Mouse (Mus musculus): ENCODE measurements around the gene Jph2. TPM values are rescaled to one million over a fixed set of nuclear protein-coding genes. Genes with fewer than 3 reads are reported as not detected.
A peak's percentile ranks its signal among the peaks of the same experiment; 100 is the strongest.

Jph2 gene
- polyA plus RNA-seq, 1 experiment from 2014 or later = 0.19 TPM

- Histone ChIP-seq H3K36me3 (ENCODE audit: control insufficient read depth, insufficient read depth, low read length) (no peaks in the 10 kb centered on the region), H3K4me2 (no peak overlapping the region), H3K9me3 (ENCODE audit: control insufficient read depth, low read length) (no peaks in the 10 kb centered on the region), H3K27me3 (ENCODE audit: control insufficient read depth, insufficient read depth, low read length) (no peaks in the 10 kb centered on the region), H3K9ac (ENCODE audit: low read length) (no peak overlapping the region), H3K4me1 (ENCODE audit: control insufficient read depth, insufficient read depth, low read length) (no peaks in the 10 kb centered on the region), H3K27ac (ENCODE audit: low read depth, low read length) (no peak overlapping the region), H3K4me3 (ENCODE audit: low read depth, low read length) (no peak overlapping the region)
- DNase-seq (ENCODE audit: low spot score, missing footprints) (no peak), ATAC-seq (ENCODE audit: low FRiP score) (no peak)
- 88% methylated on average over 9 of the region's 9 CpGs for WGBS
Measured at GRCm38 (mm10) chr2:163431289-163431688, 33.5 kb upstream of the Jph2 start.

DNA sequence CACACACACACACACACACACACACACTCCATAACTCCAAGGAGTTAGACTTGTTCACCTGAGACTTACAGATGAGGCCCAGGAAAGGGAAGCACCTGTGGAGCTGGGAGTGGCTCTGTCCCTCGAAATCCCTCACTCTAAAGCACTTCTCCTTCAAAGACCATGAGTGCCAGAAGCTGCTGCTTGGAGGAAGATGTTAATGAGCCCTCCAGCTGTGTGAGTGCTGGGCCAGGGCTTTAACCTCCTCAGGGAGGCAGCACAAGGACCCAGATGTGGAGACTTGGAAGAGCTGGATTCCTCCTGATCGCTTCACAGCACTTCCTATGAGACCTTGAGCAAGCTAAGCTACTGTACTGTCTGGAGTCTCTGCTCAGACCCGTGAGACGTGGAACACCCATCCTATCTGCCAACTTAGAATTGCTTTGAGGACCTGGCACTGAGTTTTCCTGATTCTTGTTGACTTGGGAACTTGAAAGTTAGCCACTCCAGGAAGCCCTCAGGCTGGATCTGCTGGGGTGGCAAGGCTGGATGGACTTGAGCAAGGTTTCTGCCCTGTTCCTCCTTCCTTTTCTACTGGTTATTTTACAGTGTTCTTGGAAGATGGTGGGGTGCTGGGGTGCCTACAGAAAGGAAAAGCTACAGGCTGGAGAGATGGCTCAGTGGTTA is 30.7 kb upstream of the Jph2 start:
- Histone ChIP-seq H3K4me3 (ENCODE audit: low read depth, low read length) (no peak overlapping the region), H3K9me3 (ENCODE audit: control insufficient read depth, low read length) (no peaks in the 10 kb centered on the region), H3K4me2 (no peak overlapping the region), H3K9ac (ENCODE audit: low read length) (no peak overlapping the region), H3K4me1 (ENCODE audit: control insufficient read depth, insufficient read depth, low read length) (no peaks in the 10 kb centered on the region), H3K27me3 (ENCODE audit: control insufficient read depth, insufficient read depth, low read length) (no peaks in the 10 kb centered on the region), H3K36me3 (ENCODE audit: control insufficient read depth, insufficient read depth, low read length) (no peaks in the 10 kb centered on the region), H3K27ac (ENCODE audit: low read depth, low read length) (no peak overlapping the region)
- DNase-seq (ENCODE audit: low spot score, missing footprints) (no peak), ATAC-seq (ENCODE audit: low FRiP score) (no peak)
- 50% methylated on average over 4 of the region's 4 CpGs for WGBS

GRCm38 (mm10) chr2:163424597-163424996 is 26.8 kb upstream of the Jph2 start, which contains the start of gene Oser1:
Oser1 (minus strand) TSS chr2:163424697.
- no peak within 1 kb of the TSS for H3K9ac ChIP-seq (ENCODE audit: low read length)
- H3K4me2 ChIP-seq = no peak within 1 kb of the TSS
- WGBS = 86% methylated on average over 6 of the region's 6 CpGs
- no peaks in the 10 kb centered on the region for H3K27me3 ChIP-seq (ENCODE audit: control insufficient read depth, insufficient read depth, low read length)
- H3K36me3 ChIP-seq (ENCODE audit: control insufficient read depth, insufficient read depth, low read length) = no peaks in the 10 kb centered on the region
- no peak within 1 kb of the TSS for H3K27ac ChIP-seq (ENCODE audit: low read depth, low read length)
- H3K4me1 ChIP-seq (ENCODE audit: control insufficient read depth, insufficient read depth, low read length) = peaks cover 5% of the 10 kb centered on the region
- H3K4me3 ChIP-seq (ENCODE audit: low read depth, low read length) = no peak within 1 kb of the TSS
- ATAC-seq (ENCODE audit: low FRiP score) (no peak), DNase-seq (ENCODE audit: low spot score, missing footprints) (no peak)
- H3K9me3 ChIP-seq (ENCODE audit: control insufficient read depth, low read length) = no peaks in the 10 kb centered on the region

DNA sequence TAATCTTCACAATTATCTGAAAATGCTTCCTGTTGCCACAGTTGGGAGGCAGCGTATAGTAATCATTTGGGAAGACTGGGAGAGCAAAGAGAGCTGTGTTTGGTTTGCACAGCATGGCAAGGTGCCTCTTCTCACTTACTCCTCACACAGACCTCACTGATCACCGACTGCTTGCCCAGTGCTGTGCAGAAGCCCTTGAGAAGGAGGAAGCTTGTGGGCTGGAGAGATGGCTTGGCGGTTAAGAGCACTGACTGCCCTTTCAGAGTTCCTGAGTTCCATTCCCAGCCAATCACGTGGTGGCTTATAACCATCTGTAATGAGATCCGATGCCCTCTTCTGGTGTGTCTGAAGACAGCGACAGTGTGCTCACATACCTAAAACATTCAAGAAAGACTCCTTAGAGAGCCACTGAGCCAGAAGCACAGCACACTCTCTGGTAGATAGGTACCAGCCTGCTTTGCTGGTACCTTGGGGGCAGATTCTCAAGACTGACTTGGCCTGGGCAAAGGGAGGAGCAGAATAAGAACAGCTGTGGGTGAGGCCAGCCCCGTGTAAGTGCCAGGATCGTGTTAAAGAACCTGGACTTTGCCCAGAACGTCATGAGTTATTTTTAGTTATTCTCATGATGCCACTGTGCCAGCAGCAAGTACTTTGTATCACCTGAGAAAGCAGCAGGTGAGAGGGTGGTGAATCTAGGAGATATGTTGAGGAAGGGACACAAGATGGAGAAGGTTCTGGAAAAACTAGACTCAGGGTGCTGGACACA is 25.3 kb upstream of the Jph2 start:
- Histone ChIP-seq H3K27ac (ENCODE audit: low read depth, low read length) (no peak overlapping the region), H3K9ac (ENCODE audit: low read length) (no peak overlapping the region), H3K4me3 (ENCODE audit: low read depth, low read length) (no peak overlapping the region), H3K4me1 (ENCODE audit: control insufficient read depth, insufficient read depth, low read length) (peaks cover 9% of the 10 kb centered on the region), H3K4me2 (no peak overlapping the region), H3K36me3 (ENCODE audit: control insufficient read depth, insufficient read depth, low read length) (no peaks in the 10 kb centered on the region), H3K9me3 (ENCODE audit: control insufficient read depth, low read length) (no peaks in the 10 kb centered on the region), H3K27me3 (ENCODE audit: control insufficient read depth, insufficient read depth, low read length) (no peaks in the 10 kb centered on the region)
- no peak for ATAC-seq (ENCODE audit: low FRiP score)
- DNase-seq (ENCODE audit: low spot score, missing footprints) = no peak
- WGBS = 85% methylated on average over 9 of the region's 9 CpGs

GRCm38 (mm10) chr2:163420366-163420886 is 22.6 kb upstream of the Jph2 start:
- Histone ChIP-seq H3K27me3 (ENCODE audit: control insufficient read depth, insufficient read depth, low read length) (no peaks in the 10 kb centered on the region), H3K36me3 (ENCODE audit: control insufficient read depth, insufficient read depth, low read length) (no peaks in the 10 kb centered on the region), H3K27ac (ENCODE audit: low read depth, low read length) (no peak overlapping the region), H3K4me1 (ENCODE audit: control insufficient read depth, insufficient read depth, low read length) (peaks cover 15% of the 10 kb centered on the region), H3K4me3 (ENCODE audit: low read depth, low read length) (peak overlapping the region; percentile 94), H3K9ac (ENCODE audit: low read length) (peak overlapping the region; percentile 74), H3K9me3 (ENCODE audit: control insufficient read depth, low read length) (no peaks in the 10 kb centered on the region), H3K4me2 (peak overlapping the region; percentile 62)
- DNase-seq (ENCODE audit: low spot score, missing footprints) = no peak
- 47% methylated on average over 10 of the region's 10 CpGs for WGBS
- no peak for ATAC-seq (ENCODE audit: low FRiP score)

DNA sequence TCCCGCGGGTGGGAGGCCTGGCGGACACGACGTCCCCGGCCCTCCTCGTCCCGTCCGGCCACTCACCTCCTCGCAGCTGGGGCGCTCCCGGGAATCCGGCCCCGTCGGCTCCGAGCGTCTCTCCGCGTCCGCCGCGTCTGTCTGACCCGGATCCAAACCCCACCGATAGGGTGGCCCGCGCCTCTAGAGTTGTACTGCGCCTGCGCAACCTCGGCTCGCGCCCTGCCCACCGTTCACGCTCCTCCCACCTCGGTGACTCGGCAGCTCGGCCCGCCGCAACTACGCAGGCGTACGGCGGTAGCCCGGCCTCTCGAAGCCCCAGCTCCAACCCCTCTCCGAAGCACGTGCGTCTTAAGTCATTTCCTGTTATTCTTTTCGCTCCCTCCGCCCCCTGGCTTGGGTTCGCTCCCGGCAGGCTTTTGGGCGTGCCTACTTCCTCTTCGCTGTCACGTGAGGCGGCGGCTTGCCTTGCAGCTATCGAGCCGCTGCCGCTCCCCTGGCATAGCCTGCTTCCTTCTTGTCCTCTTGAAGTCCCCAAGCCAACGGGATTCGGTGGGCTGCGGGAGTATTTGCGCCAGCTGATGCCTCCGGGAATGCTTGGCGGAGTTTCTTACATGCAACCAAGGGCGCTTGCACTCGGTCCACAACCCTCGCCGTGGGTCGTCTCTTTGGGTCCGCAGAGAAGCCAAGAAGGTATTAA is 21.7 kb upstream of the Jph2 start:
- under 1% methylated on average over 67 of the region's 71 CpGs for WGBS
- Histone ChIP-seq H3K36me3 (ENCODE audit: control insufficient read depth, insufficient read depth, low read length) (peaks cover under 1% of the 10 kb centered on the region; the same call in 1 of the 2 replicates), H3K9ac (ENCODE audit: low read length) (peak overlapping the region; percentile 79), H3K27ac (ENCODE audit: low read depth, low read length) (0 out of 2 replicates have a peak overlapping the region, but pooled peaks have one; percentile 41), H3K4me3 (ENCODE audit: low read depth, low read length) (peak overlapping the region; percentile 94), H3K27me3 (ENCODE audit: control insufficient read depth, insufficient read depth, low read length) (no peaks in the 10 kb centered on the region), H3K4me2 (peak overlapping the region; percentile 79), H3K4me1 (ENCODE audit: control insufficient read depth, insufficient read depth, low read length) (peaks cover 15% of the 10 kb centered on the region), H3K9me3 (ENCODE audit: control insufficient read depth, low read length) (no peaks in the 10 kb centered on the region)
- ATAC-seq (ENCODE audit: low FRiP score) (peak; percentile 99), DNase-seq (ENCODE audit: low spot score, missing footprints) (peak; percentile 99)

DNA sequence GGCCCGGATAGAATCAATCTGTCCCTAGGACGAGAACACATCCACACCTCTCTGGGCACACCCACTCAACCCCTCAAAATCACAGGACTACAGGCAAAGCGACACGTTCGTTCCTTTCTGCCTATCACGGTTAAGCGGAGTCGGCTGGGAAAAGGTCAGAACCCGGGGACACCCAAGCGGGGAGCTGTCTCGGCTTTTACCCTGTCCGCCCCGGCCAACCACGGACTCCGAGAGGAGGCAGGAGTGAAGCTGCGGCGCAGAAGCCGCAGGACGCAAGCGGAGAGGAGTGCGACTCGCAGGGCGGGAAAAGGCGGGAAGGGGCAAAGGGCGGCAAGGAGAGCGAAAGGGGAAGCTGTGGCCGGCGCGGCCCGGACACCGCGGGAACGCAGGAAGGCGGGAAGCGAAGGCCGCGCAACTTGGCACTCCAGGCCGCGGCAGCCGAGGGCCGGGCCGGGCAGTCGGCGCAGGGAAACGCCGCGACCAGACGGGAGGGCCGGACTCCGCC is 21.1 kb upstream of the Jph2 start:
- DNase-seq (ENCODE audit: low spot score, missing footprints) (no peak), ATAC-seq (ENCODE audit: low FRiP score) (no peak; the same call in 1 of the 2 replicates)
- peaks cover 3% of the 10 kb centered on the region; the same call in 1 of the 2 replicates for H3K36me3 ChIP-seq (ENCODE audit: control insufficient read depth, insufficient read depth, low read length)
- peak overlapping the region; percentile 79 for H3K4me2 ChIP-seq
- WGBS = 0% methylated on average over 48 of the region's 50 CpGs
- H3K4me3 ChIP-seq (ENCODE audit: low read depth, low read length) = peak overlapping the region; percentile 94
- no peaks in the 10 kb centered on the region for H3K9me3 ChIP-seq (ENCODE audit: control insufficient read depth, low read length)
- 0 out of 2 replicates have a peak overlapping the region, but pooled peaks have one; percentile 3 for H3K27ac ChIP-seq (ENCODE audit: low read depth, low read length)
- H3K9ac ChIP-seq (ENCODE audit: low read length) = peak overlapping the region; percentile 79
- H3K4me1 ChIP-seq (ENCODE audit: control insufficient read depth, insufficient read depth, low read length) = peaks cover 15% of the 10 kb centered on the region
- no peaks in the 10 kb centered on the region for H3K27me3 ChIP-seq (ENCODE audit: control insufficient read depth, insufficient read depth, low read length)

GRCm38 (mm10) chr2:163417830-163418229 is 20.0 kb upstream of the Jph2 start:
- Histone ChIP-seq H3K4me1 (ENCODE audit: control insufficient read depth, insufficient read depth, low read length) (peaks cover 15% of the 10 kb centered on the region), H3K4me2 (peak overlapping the region; percentile 79), H3K27ac (ENCODE audit: low read depth, low read length) (no peak overlapping the region), H3K4me3 (ENCODE audit: low read depth, low read length) (peak overlapping the region; percentile 94), H3K27me3 (ENCODE audit: control insufficient read depth, insufficient read depth, low read length) (no peaks in the 10 kb centered on the region), H3K9ac (ENCODE audit: low read length) (no peak overlapping the region; the same call in 1 of the 2 replicates), H3K9me3 (ENCODE audit: control insufficient read depth, low read length) (no peaks in the 10 kb centered on the region), H3K36me3 (ENCODE audit: control insufficient read depth, insufficient read depth, low read length) (peaks cover 3% of the 10 kb centered on the region; the same call in 1 of the 2 replicates)
- ATAC-seq (ENCODE audit: low FRiP score) (no peak), DNase-seq (ENCODE audit: low spot score, missing footprints) (peak; percentile 75)

Data from midbrain, embryonic 11.5 days (tissue).